Mouse (Mus musculus) heart, postnatal 0 days (tissue): ENCODE data around the gene Cnbd2.

Source experiments
- CTCF ChIP-seq: IDR thresholded peaks from 2 replicates; pipeline ENCODE4 v1.5.1; 2016; ENCODE audit warnings: antibody characterized with exemption, control low read depth, low read depth
- EP300 ChIP-seq: IDR thresholded peaks from 2 replicates; pipeline ENCODE4 v1.6.1; 2016; ENCODE audit warnings: antibody characterized with exemption, low read depth

DNA sequence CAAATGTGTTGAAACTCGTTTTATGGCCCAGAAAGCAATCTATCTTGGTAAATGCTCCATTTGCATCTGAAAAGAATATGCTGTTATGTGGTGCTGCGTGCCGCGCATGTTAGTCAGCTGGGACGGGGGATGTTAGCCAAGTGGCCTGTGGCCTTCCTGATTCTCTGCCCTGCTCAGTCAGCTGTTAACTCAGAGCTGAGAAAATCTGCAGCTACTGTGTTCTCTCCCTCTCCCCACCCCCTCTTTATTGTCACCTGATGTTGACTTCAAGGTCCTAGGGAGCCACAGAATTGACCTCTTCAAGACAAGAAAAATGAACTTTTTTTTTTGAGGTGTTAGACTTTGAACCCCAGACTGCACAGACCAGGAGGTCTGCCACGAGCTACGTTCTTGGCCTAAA lies 43.9 kb downstream of the Cnbd2 start:
- TF ChIP-seq CTCF (no peak), EP300 (no peak)
